Mouse (Mus musculus): ENCODE results near the gene Slc1a3. TPM values are rescaled to one million over a fixed set of nuclear protein-coding genes. Genes with fewer than 3 reads are reported as not detected.
"Not testable (repeated sequence)": the region's sequence is repeated elsewhere in the genome, so short reads cannot be mapped to it uniquely, and the experiment has no call there.

Slc1a3 gene
- polyA plus RNA-seq, 1 experiment from 2014 or later: 48.7 TPM

GRCm38 (mm10) chr15:8697500-8697899, 13.1 kb downstream of the Slc1a3 start:
- no peaks in the 10 kb centered on the region for H3K4me1 ChIP-seq (replicated peaks; ENCODE audit: control insufficient read depth, insufficient read depth, low read length)
- H3K4me2 ChIP-seq (ENCODE audit: low read depth, low read length, severe bottlenecking): no peak overlapping the region
- DNase-seq (ENCODE audit: low spot score) (no peak), ATAC-seq (replicated peaks; ENCODE audit: low FRiP score) (no peak)
- no peaks in the 10 kb centered on the region for H3K36me3 ChIP-seq (ENCODE audit: control insufficient read depth, insufficient read depth, low read length)
- H3K9ac ChIP-seq (ENCODE audit: low read length): no peak overlapping the region
- WGBS: 58% methylated on average over 3 of the region's 3 CpGs
- H3K9me3 ChIP-seq (ENCODE audit: control insufficient read depth, low read length): no peaks in the 10 kb centered on the region
- no peak overlapping the region for H3K27ac ChIP-seq (ENCODE audit: low read depth, low read length)
- H3K4me3 ChIP-seq (ENCODE audit: low read depth, low read length): no peak overlapping the region
- no peaks in the 10 kb centered on the region for H3K27me3 ChIP-seq (ENCODE audit: control insufficient read depth, insufficient read depth, low read length)

GRCm38 (mm10) chr15:8690141-8690540, 20.4 kb downstream of the Slc1a3 start:
- H3K9me3 ChIP-seq (ENCODE audit: control insufficient read depth, low read length); H3K4me1 ChIP-seq (replicated peaks; ENCODE audit: control insufficient read depth, insufficient read depth, low read length); H3K4me2 ChIP-seq (ENCODE audit: low read depth, low read length, severe bottlenecking); H3K9ac ChIP-seq (ENCODE audit: low read length); H3K36me3 ChIP-seq (ENCODE audit: control insufficient read depth, insufficient read depth, low read length); H3K27ac ChIP-seq (ENCODE audit: low read depth, low read length); ATAC-seq (replicated peaks; ENCODE audit: low FRiP score); H3K4me3 ChIP-seq (ENCODE audit: low read depth, low read length); DNase-seq (ENCODE audit: low spot score); H3K27me3 ChIP-seq (ENCODE audit: control insufficient read depth, insufficient read depth, low read length): not testable (repeated sequence)
- WGBS: 88% methylated on average over 6 of the region's 6 CpGs

- WGBS: 92% methylated on average over 4 of the region's 4 CpGs
- ATAC-seq (replicated peaks; ENCODE audit: low FRiP score) (no peak), DNase-seq (ENCODE audit: low spot score) (no peak)
- H3K9me3 ChIP-seq (ENCODE audit: control insufficient read depth, low read length): no peaks in the 10 kb centered on the region
- no peak overlapping the region for H3K4me3 ChIP-seq (ENCODE audit: low read depth, low read length)
- H3K36me3 ChIP-seq (ENCODE audit: control insufficient read depth, insufficient read depth, low read length): no peaks in the 10 kb centered on the region
- no peaks in the 10 kb centered on the region for H3K27me3 ChIP-seq (ENCODE audit: control insufficient read depth, insufficient read depth, low read length)
- no peak overlapping the region for H3K4me2 ChIP-seq (ENCODE audit: low read depth, low read length, severe bottlenecking)
- no peaks in the 10 kb centered on the region for H3K4me1 ChIP-seq (replicated peaks; ENCODE audit: control insufficient read depth, insufficient read depth, low read length)
- H3K9ac ChIP-seq (ENCODE audit: low read length): no peak overlapping the region
- no peak overlapping the region for H3K27ac ChIP-seq (ENCODE audit: low read depth, low read length)
Observed at GRCm38 (mm10) chr15:8686846-8687245, 23.7 kb downstream of the Slc1a3 start.

- H3K36me3 ChIP-seq (ENCODE audit: control insufficient read depth, insufficient read depth, low read length): no peaks in the 10 kb centered on the region
- H3K9ac ChIP-seq (ENCODE audit: low read length): no peak overlapping the region
- no peaks in the 10 kb centered on the region for H3K4me1 ChIP-seq (replicated peaks; ENCODE audit: control insufficient read depth, insufficient read depth, low read length)
- H3K4me3 ChIP-seq (ENCODE audit: low read depth, low read length): no peak overlapping the region
- DNase-seq (ENCODE audit: low spot score) (no peak), ATAC-seq (replicated peaks; ENCODE audit: low FRiP score) (no peak)
- H3K27me3 ChIP-seq (ENCODE audit: control insufficient read depth, insufficient read depth, low read length): no peaks in the 10 kb centered on the region
- no peak overlapping the region for H3K4me2 ChIP-seq (ENCODE audit: low read depth, low read length, severe bottlenecking)
- 92% methylated on average over 7 of the region's 7 CpGs for WGBS
- no peak overlapping the region for H3K27ac ChIP-seq (ENCODE audit: low read depth, low read length)
- H3K9me3 ChIP-seq (ENCODE audit: control insufficient read depth, low read length): no peaks in the 10 kb centered on the region
Observed at GRCm38 (mm10) chr15:8685506-8685905, 25.1 kb downstream of the Slc1a3 start.

GRCm38 (mm10) chr15:8684263-8684662, 26.3 kb downstream of the Slc1a3 start:
- no peaks in the 10 kb centered on the region for H3K36me3 ChIP-seq (ENCODE audit: control insufficient read depth, insufficient read depth, low read length)
- no peak overlapping the region for H3K9ac ChIP-seq (ENCODE audit: low read length)
- ATAC-seq (replicated peaks; ENCODE audit: low FRiP score) (no peak), DNase-seq (ENCODE audit: low spot score) (no peak)
- no peak overlapping the region for H3K4me2 ChIP-seq (ENCODE audit: low read depth, low read length, severe bottlenecking)
- no peaks in the 10 kb centered on the region for H3K4me1 ChIP-seq (replicated peaks; ENCODE audit: control insufficient read depth, insufficient read depth, low read length)
- H3K27me3 ChIP-seq (ENCODE audit: control insufficient read depth, insufficient read depth, low read length): no peaks in the 10 kb centered on the region
- 95% methylated on average over 3 of the region's 3 CpGs for WGBS
- no peak overlapping the region for H3K27ac ChIP-seq (ENCODE audit: low read depth, low read length)
- H3K4me3 ChIP-seq (ENCODE audit: low read depth, low read length): no peak overlapping the region
- no peaks in the 10 kb centered on the region for H3K9me3 ChIP-seq (ENCODE audit: control insufficient read depth, low read length)

- Histone ChIP-seq H3K9ac (ENCODE audit: low read length) (no peak overlapping the region), H3K27me3 (ENCODE audit: control insufficient read depth, insufficient read depth, low read length) (no peaks in the 10 kb centered on the region), H3K4me2 (ENCODE audit: low read depth, low read length, severe bottlenecking) (no peak overlapping the region), H3K4me1 (replicated peaks; ENCODE audit: control insufficient read depth, insufficient read depth, low read length) (no peaks in the 10 kb centered on the region), H3K27ac (ENCODE audit: low read depth, low read length) (no peak overlapping the region), H3K36me3 (ENCODE audit: control insufficient read depth, insufficient read depth, low read length) (no peaks in the 10 kb centered on the region), H3K9me3 (ENCODE audit: control insufficient read depth, low read length) (no peaks in the 10 kb centered on the region), H3K4me3 (ENCODE audit: low read depth, low read length) (no peak overlapping the region)
- WGBS: 94% methylated on average over 3 of the region's 3 CpGs
- no peak for ATAC-seq (replicated peaks; ENCODE audit: low FRiP score)
- no peak for DNase-seq (ENCODE audit: low spot score)
Observed at GRCm38 (mm10) chr15:8682871-8683270, 27.7 kb downstream of the Slc1a3 start.

- Histone ChIP-seq H3K9me3 (ENCODE audit: control insufficient read depth, low read length) (no peaks in the 10 kb centered on the region), H3K4me1 (replicated peaks; ENCODE audit: control insufficient read depth, insufficient read depth, low read length) (no peaks in the 10 kb centered on the region), H3K27ac (ENCODE audit: low read depth, low read length) (no peak overlapping the region), H3K36me3 (ENCODE audit: control insufficient read depth, insufficient read depth, low read length) (no peaks in the 10 kb centered on the region), H3K9ac (ENCODE audit: low read length) (no peak overlapping the region), H3K27me3 (ENCODE audit: control insufficient read depth, insufficient read depth, low read length) (no peaks in the 10 kb centered on the region), H3K4me3 (ENCODE audit: low read depth, low read length) (no peak overlapping the region), H3K4me2 (ENCODE audit: low read depth, low read length, severe bottlenecking) (no peak overlapping the region)
- WGBS: 88% methylated on average over 9 of the region's 9 CpGs
- DNase-seq (ENCODE audit: low spot score): no peak
- ATAC-seq (replicated peaks; ENCODE audit: low FRiP score): no peak
Observed at GRCm38 (mm10) chr15:8682421-8682820, 28.1 kb downstream of the Slc1a3 start.

- Histone ChIP-seq H3K9ac (ENCODE audit: low read length) (no peak overlapping the region), H3K27me3 (ENCODE audit: control insufficient read depth, insufficient read depth, low read length) (no peaks in the 10 kb centered on the region), H3K9me3 (ENCODE audit: control insufficient read depth, low read length) (no peaks in the 10 kb centered on the region), H3K4me2 (ENCODE audit: low read depth, low read length, severe bottlenecking) (no peak overlapping the region), H3K4me1 (replicated peaks; ENCODE audit: control insufficient read depth, insufficient read depth, low read length) (no peaks in the 10 kb centered on the region), H3K27ac (ENCODE audit: low read depth, low read length) (no peak overlapping the region), H3K4me3 (ENCODE audit: low read depth, low read length) (no peak overlapping the region), H3K36me3 (ENCODE audit: control insufficient read depth, insufficient read depth, low read length) (no peaks in the 10 kb centered on the region)
- DNase-seq (ENCODE audit: low spot score): no peak
- 56% methylated on average over 7 of the region's 7 CpGs for WGBS
- no peak for ATAC-seq (replicated peaks; ENCODE audit: low FRiP score)
Observed at GRCm38 (mm10) chr15:8681971-8682370, 28.6 kb downstream of the Slc1a3 start.

GRCm38 (mm10) chr15:8681009-8681408, 29.6 kb downstream of the Slc1a3 start:
- no peaks in the 10 kb centered on the region for H3K9me3 ChIP-seq (ENCODE audit: control insufficient read depth, low read length)
- no peak overlapping the region for H3K4me3 ChIP-seq (ENCODE audit: low read depth, low read length)
- ATAC-seq (replicated peaks; ENCODE audit: low FRiP score) (no peak), DNase-seq (ENCODE audit: low spot score) (no peak)
- H3K36me3 ChIP-seq (ENCODE audit: control insufficient read depth, insufficient read depth, low read length): no peaks in the 10 kb centered on the region
- WGBS: 91% methylated on average over 5 of the region's 5 CpGs
- H3K4me2 ChIP-seq (ENCODE audit: low read depth, low read length, severe bottlenecking): no peak overlapping the region
- no peaks in the 10 kb centered on the region for H3K4me1 ChIP-seq (replicated peaks; ENCODE audit: control insufficient read depth, insufficient read depth, low read length)
- H3K27me3 ChIP-seq (ENCODE audit: control insufficient read depth, insufficient read depth, low read length): no peaks in the 10 kb centered on the region
- H3K27ac ChIP-seq (ENCODE audit: low read depth, low read length): no peak overlapping the region
- H3K9ac ChIP-seq (ENCODE audit: low read length): no peak overlapping the region

Measured in forebrain, embryonic 11.5 days (tissue).